ENCODE assay signal across 8 mouse cellular contexts in genomic region chr14:76951450-76951849, GRCm38 (mm10).
A peak's percentile ranks its signal among the peaks of the same experiment; 100 is the strongest.
DNase-seq lines count a peak whose midpoint lies in the region; ATAC-seq and TF ChIP-seq lines count a peak whose summit lies in the region.

No protein-coding gene starts in this region.

- 40% methylated on average over 4 of the region's 4 CpGs for WGBS in heart, embryonic 14.5 days
- WGBS in lung, embryonic 14.5 days = 57% methylated on average over 4 of the region's 4 CpGs
- 56% methylated on average over 4 of the region's 4 CpGs for WGBS in intestine, embryonic 16.5 days

- no peak overlapping the region for H3K4me3 ChIP-seq in heart, embryonic 14.5 days (ENCODE audit: control insufficient read depth in 1 of 2, insufficient read depth in 1 of 2, low read depth in 1 of 2, low read length in 2 of 2)
- H3K4me3 ChIP-seq in lung, embryonic 14.5 days (ENCODE audit: low read depth, low read length) = no peak overlapping the region
- H3K4me3 ChIP-seq in intestine, embryonic 16.5 days (ENCODE audit: low read length) = no peak overlapping the region

- no peak overlapping the region for H3K4me2 ChIP-seq in heart, embryonic 14.5 days (ENCODE audit: low read length)
- no peak overlapping the region for H3K4me2 ChIP-seq in lung, embryonic 14.5 days
- no peak overlapping the region for H3K4me2 ChIP-seq in intestine, embryonic 16.5 days (ENCODE audit: low read depth, low read length)

- TF ChIP-seq CTCF in lung, embryonic 14.5 days (IDR thresholded peaks at IDR 0.05; ENCODE audit: low read depth) = no peak

- no peaks in the 10 kb centered on the region for H3K9me3 ChIP-seq in heart, embryonic 14.5 days (ENCODE audit: control insufficient read depth, low read length)
- H3K9me3 ChIP-seq in lung, embryonic 14.5 days (ENCODE audit: low read depth, low read length) = no peaks in the 10 kb centered on the region
- no peaks in the 10 kb centered on the region for H3K9me3 ChIP-seq in intestine, embryonic 16.5 days (ENCODE audit: control insufficient read depth, low read length)

- H3K9ac ChIP-seq in heart, embryonic 14.5 days (ENCODE audit: low read length) = peak overlapping the region; percentile 10; the same call in 1 of the 2 replicates
- H3K9ac ChIP-seq in lung, embryonic 14.5 days = no peak overlapping the region
- no peak overlapping the region for H3K9ac ChIP-seq in intestine, embryonic 16.5 days (ENCODE audit: low read depth, low read length)

- peak overlapping the region in 1 of 2 experiments; percentile 58; a peak in 1 of 4 replicates for H3K27ac ChIP-seq in heart, embryonic 14.5 days (replicated peaks in 1 of 2; ENCODE audit: control insufficient read depth in 1 of 2, insufficient read depth in 1 of 2, low read depth in 2 of 2, low read length in 2 of 2)
- H3K27ac ChIP-seq in lung, embryonic 14.5 days (ENCODE audit: low read depth) = no peak overlapping the region
- no peak overlapping the region for H3K27ac ChIP-seq in intestine, embryonic 16.5 days (ENCODE audit: low read length)

- peak; percentile 28 for DNase-seq in kidney, postnatal 10 days
- DNase-seq in kidney, adult 18-20 months = no peak
- DNase-seq in brain, adult 2 months (ENCODE audit: low read depth, low spot score) = peak; percentile 92
- DNase-seq in lung, embryonic 14.5 days = peak; percentile 22
- no peak for DNase-seq in retina, postnatal 1 day

- no peaks in the 10 kb centered on the region for H3K36me3 ChIP-seq in heart, embryonic 14.5 days (ENCODE audit: control insufficient read depth, insufficient read depth, low read length)
- no peaks in the 10 kb centered on the region for H3K36me3 ChIP-seq in lung, embryonic 14.5 days (ENCODE audit: insufficient read depth)
- H3K36me3 ChIP-seq in intestine, embryonic 16.5 days (ENCODE audit: control insufficient read depth, insufficient read depth, low read length) = no peaks in the 10 kb centered on the region

- no peak for ATAC-seq in heart, embryonic 14.5 days (ENCODE audit: insufficient number of reproducible peaks, insufficient read depth, low FRiP score, low read depth)
- ATAC-seq in lung, embryonic 14.5 days (ENCODE audit: insufficient read depth) = no peak
- no peak for ATAC-seq in intestine, embryonic 16.5 days
- ATAC-seq in CD4-positive, CD25-positive, alpha-beta regulatory T cell, adult 4 months = no peak

- peaks cover 10 to 27% of the 10 kb centered on the region in 2 experiments for H3K4me1 ChIP-seq in heart, embryonic 14.5 days (ENCODE audit: control insufficient read depth in 2 of 2, insufficient read depth in 2 of 2, low read length in 2 of 2)
- H3K4me1 ChIP-seq in lung, embryonic 14.5 days (ENCODE audit: insufficient read depth) = peaks cover 25% of the 10 kb centered on the region
- H3K4me1 ChIP-seq in intestine, embryonic 16.5 days (ENCODE audit: control insufficient read depth, insufficient read depth, low read length) = peaks cover 11% of the 10 kb centered on the region

- H3K27me3 ChIP-seq in heart, embryonic 14.5 days (ENCODE audit: control insufficient read depth, insufficient read depth, low read length) = no peaks in the 10 kb centered on the region
- H3K27me3 ChIP-seq in lung, embryonic 14.5 days (ENCODE audit: insufficient read depth, low read length) = no peaks in the 10 kb centered on the region
- no peaks in the 10 kb centered on the region for H3K27me3 ChIP-seq in intestine, embryonic 16.5 days (replicated peaks; ENCODE audit: control insufficient read depth, insufficient read depth, low read length)

Comparison
In these comparisons a context has a peak if more than half of its experiments do, and no peak if none do; other contexts are left out.
1. DNase-seq: peak in kidney, postnatal 10 days (single experiment), brain, adult 2 months (single experiment) and lung, embryonic 14.5 days (single experiment); none in kidney, adult 18-20 months (single experiment) and retina, postnatal 1 day (single experiment).